Mouse (Mus musculus) adipocyte (in vitro differentiated cells): ENCODE measurements around the gene Rcsd1.

Experiments
- DNase-seq: peaks from one replicate; pipeline ENCODE4 v3.0.0-alpha.2; 2016; ENCODE audit warnings: low spot score

The Rcsd1 gene

DNA sequence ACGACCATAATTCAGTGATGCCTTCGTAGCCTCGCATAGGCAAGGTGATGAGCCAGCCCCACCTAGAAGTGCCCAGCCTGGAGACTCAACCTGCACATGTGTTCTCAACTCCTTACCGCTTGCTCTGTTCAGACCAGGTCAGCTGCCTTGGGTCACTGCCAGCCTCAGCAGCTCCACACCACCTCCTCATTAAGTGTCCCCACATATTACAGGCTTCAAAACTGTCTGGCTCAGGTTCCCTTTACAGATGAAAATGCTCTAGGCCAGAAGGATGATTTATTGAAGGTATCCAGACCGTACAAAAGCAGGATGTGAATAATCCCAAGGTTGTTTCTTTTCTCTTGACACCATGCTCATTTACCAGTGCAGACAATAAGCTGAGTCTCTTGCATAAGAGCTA, 83.7 kb downstream of the Rcsd1 start:
- DNase-seq: no peak

DNA sequence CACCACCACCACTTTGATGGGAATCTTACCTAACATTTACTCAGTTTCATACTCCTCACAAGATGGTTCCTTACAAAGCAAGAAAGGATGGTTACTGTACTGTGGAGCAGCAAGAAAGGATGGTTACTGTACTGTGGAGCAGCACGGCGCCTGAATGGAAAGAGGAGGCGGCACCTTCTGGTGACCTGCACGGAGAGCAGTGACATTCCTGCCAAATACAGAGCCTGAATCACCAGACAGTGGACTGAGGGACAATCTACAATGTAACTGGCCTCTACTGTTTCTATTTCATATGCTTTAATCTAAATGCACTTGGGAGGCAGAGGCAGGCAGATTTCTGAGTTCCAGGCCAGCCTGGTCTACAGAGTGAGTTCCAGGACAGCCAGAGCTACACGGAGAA, 84.5 kb downstream of the Rcsd1 start:
- no peak for DNase-seq

DNA sequence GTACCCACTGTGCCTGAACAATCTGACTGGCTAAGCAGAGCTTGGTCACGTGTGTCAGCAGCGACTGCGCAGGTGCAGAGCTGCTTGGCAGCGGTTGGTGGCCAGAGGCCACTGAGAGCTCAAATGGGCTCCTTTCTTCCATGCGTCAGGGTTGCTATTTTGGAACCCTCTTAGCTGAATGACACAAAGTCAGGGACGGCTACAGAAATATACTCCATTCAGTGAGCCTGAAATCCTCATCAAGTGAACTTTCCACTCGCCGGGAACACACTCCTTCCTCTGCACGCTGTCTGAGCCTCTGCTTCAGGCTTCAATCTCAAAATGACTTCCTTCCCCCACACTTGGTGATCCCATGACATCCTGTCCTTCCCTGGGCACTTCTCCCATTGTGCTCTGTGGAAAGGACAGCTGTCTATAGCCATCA, 91.3 kb downstream of the Rcsd1 start:
- peak; percentile 38 for DNase-seq

DNA sequence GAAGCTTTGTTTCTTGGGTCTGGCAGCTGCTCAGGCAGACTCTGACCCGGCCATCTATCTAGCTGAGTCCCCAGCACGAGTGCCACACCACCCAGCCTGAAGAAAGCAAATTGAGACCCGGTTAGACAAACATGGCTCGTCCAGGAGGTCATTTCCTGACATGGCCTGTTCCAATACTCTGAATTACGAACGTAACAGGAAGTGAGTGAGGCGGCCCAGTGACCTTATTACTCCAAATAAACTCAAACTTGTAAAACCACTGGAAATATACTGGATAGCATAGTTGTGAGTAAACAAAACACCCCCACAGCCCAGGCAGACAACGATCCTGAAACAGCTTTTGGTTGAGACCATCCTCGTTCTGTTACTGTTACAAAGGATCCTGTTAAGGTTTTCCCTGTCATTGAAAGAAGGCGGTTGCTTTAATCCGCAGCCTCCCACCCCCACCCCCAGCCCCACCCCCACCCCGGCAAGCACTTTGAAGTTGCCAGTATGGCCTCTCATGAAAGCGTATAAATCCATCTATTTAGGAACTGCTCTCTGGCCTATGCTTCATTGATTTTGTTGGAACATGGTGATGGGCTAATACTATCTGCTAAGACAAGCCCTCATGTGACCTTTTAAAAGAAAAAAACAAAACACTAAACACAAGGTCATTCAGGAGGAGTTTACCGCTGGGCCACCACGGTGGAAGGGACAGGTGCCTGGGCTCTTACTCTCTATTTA, 92.2 kb downstream of the Rcsd1 start:
- peak; percentile 51 for DNase-seq

DNA sequence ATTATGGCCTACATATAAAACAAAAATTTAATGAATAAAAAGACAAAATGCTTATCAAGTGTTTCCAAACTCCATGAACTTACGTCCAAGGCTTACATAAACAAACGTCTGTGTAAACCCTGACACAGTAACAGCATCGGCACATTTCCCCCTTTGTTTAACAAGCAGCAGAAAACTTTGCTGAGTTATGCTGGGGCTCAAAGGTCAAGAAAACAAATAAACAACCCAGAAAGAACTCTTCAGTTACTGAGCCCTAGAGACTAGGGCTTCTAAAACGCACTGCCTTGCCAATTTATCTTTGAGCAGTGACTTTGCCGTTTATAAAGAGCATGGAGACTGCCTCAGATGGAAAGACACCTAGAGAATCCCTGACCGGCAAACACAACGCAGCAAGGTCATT, 92.9 kb downstream of the Rcsd1 start:
- peak; percentile 90 for DNase-seq

DNA sequence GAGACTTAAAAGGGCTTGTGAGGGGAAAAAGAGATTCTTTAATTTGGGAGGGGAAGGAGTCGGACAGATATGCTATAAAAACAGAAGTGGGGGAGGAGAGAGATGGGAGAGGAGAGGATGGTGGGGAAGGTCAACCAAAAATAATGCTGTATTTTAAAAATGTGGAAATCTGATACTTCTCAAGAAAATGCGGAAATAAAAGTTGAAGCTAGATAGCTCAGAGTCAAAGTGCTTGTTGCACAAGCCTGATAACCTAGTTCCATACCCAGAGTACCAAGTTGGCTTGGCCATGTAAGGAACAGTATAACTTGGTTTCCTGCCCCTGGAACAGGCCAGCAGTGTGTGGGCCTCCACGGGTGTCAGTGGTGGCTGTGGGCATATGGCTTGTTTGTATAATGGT, 94.8 kb downstream of the Rcsd1 start:
- no peak for DNase-seq

DNA sequence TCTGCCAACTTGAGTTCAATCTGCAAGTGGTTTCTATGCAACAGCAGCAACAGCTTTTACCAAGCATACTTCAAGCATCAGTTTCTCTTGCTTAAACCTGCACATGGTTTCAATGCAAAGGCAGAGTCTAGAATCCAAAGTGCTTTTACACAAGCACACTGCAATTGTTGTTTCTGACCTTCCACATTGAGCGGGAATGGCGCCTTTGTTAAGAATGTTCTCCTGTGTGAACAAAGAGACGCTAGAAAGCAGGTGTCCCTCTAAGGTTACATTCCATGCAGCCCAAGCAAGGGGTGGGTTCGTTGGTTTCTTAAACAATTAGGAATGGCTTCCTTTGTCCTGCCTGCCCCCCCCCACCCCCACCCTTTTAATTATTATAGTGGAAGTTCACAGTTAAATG, 95.6 kb downstream of the Rcsd1 start:
- DNase-seq: no peak

DNA sequence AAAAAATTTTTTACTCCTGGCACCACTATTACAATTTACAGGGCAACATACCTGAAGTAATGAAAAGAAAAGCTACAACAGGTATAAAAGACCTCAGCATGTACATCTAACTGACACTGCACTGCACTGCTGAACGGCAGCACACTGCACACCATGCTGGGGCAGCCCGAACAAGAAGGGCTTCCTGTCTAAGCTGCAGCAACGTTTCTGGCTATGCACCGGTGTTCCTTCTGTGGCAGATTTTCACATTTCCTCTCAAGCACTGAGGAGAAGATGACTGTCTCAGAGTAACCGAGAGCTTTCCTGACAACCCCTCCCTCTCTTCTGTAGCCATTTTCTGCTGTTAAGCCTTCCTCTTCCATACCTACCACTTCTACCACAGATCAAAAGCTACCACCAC, 96.8 kb downstream of the Rcsd1 start:
- DNase-seq: no peak

DNA sequence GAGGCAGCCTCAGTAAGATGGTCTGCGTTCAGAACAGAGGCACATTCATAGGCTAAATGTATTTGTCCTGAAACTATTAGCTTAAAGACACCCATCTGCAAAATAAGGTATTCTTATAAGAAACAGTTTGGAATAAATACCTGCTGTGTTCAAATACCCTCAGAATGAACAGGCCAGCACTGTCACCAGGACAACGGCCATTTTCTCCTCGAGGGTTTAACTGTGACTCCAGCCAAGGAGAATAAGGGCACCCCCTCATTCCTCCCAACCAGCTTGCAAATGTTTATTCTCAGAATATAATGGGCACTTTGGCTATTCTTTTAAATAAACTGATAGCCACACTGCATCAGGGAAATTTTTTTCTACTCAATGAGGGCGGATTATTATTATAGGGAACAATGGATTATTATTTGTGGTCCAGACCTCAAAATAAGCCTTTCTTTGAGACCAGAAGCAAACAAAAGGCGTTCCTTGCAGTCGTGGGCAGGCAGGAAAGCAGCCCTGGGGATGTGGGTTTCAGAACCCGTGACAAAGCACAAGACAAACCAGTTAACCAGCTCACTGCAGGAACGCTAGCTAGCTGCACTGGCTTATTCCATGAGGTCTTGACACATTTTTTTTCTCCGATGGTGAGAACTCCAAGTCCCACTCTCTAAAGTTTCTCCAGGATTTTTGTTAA, 99.1 kb downstream of the Rcsd1 start:
- no peak for DNase-seq

DNA sequence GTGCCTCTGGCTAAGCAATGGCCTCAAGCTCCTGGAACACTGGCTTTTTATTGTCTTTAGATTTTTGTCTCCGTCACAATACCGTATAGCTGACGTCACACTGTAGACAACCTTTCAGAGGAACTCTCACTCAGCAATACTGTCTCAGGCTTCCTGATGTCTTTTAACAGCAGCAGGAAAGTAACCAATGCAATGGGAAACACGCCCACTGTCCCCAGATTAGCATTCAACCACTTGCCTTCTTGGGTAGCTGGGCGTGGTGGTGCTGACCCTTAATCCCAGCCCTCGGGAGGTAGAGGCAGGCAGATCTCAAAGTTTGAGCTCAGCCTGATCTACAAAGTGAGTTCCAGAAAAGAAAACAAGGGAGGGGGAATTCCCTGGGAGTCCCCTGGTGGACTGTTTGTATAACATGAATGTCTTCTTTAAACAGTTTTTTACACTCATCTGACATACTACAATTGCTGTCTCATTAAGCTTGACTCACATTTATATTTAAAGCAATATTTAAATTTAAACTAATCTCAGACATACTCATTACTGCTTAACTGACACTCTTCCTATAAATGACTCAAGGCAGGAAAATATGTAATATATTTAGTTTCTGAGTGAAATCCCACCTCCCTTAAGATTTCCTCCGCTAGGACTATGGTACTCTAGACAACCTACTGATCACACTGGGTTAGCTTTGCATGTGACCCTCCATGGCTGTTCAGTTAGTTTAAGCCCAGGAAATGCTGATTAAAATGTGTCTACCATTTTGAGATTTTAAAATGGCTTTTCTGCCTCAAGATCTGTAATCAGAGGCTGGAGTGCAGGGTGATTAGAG, 99.8 kb downstream of the Rcsd1 start:
- DNase-seq: no peak

DNA sequence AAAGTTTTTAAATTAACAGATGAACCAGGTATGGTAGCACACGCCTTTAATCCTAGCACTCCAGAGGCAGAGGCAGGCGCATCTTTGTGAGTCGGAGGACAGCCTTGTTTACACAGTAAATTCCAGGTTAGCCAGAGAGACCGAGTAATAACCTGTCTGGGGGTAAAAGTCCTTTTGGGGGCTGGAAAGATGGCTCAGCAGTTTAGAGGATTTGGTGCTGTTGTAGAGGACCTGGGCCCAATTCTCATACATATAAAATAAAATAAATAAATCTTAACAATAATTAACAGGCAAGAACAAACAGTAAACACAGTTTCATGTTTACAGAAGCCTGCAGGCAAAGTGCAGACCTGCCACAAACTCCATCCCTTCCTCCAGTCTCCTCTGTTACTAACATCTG, 100.7 kb downstream of the Rcsd1 start:
- no peak for DNase-seq

DNA sequence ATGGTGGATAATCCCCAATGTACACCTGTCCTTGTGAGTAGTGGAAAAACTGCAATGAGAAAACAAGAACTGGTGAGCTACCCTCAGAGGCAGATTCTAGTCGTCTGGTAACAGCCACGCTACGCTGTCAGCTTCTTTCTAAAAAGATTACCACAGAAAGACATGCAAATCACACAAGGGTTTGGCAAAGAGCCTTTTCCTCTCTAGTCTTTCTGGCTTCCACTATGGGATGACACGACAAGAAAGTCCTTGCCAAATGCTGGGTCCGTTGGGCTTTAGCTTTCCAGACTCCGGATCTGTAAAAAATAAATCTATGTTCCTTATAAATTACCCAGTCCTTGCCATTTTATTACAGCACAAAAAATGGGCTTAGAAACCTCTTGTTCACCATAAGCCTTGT, 103.8 kb downstream of the Rcsd1 start:
- DNase-seq: no peak

DNA sequence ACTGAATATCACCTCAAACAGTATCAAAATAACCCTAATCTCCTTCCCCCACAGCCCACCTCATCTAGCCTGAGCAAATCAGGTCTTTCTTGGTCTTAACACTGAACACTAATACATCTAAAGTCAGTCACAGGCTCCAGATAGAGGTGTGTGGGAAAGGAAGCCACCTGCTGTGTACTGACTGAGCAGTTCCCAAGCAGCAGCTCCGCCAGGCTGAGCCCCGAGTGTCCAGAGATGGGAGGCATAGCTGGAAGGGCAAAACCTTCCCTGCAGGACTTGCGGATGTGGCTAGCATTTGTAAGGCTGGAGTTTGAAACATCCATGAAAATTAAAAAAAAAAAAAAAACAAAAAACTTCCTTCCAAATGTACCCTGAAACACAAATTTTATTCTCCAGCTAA, 104.4 kb downstream of the Rcsd1 start:
- no peak for DNase-seq

DNA sequence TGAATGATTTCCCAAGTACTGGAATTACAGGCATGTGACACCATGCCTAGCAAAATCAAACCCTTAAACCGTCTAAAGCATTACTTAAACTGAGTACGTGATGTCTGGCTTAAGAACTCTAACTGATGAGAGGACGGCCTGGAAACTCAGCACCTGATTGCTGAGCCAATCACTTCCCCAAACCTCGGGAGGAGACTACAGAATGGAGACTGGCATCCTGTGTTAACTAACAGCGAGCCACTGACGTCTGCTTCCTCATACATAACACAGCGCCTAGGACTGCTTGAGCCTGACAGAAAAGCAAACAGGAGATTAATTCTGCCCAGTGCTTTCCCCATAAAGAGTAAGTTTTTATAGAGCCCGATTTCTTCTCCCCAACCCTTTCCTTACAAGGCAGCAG, 105.4 kb downstream of the Rcsd1 start:
- no peak for DNase-seq

DNA sequence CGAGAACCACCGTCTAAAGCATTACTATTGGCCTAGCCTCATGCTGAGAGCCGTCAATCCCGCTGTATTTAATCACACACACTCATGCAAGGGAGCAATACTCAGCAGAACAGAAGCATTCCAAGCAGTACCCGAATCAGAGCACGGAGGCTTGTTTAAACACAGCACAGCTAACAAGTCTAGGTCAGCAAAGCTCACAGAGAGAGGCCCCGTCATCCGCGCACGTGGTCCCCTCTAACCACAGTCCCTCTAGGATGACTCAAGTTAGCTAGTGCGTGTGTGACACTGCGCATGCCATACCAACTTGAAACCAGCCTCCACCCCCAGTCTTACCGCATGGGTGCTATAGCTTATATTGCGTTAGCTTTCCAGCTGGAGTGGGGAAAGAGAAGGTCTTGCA, 106.3 kb downstream of the Rcsd1 start:
- DNase-seq: no peak

DNA sequence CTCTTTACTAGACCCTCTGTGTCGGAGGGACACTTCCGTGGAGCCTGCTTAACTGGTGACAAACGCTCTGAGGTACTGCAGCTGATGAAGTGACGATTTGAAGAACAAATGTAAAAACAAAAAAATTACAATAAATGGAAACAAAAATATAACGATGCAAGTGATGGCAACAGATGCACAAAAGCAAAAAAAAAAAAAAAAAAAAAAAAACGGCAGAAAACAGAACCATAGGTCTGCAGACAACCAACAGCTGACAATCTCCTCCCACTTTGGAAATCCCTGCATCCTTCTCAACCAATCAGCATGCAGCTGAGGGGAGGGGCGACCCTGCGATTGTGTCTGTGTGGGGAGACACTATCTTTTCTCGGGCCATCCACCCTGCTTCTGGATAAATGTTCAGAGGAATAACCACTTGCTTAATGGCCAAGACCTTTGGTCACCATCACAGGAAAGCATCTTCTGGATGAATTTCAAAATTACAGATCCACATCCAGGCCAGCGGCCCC, 107.7 kb downstream of the Rcsd1 start:
- DNase-seq: no peak
